Mouse (Mus musculus) cerebellum, adult 9-10 months (tissue): ENCODE measurements around the gene Olfr883.

Source experiments
- DNase-seq: peaks from one replicate; pipeline ENCODE4 v3.0.0; 2022

Gene Olfr883

GRCm38 (mm10) chr9:38025508-38025907 lies at the start of gene Olfr883:
TSS of gene Olfr883 (plus strand) at chr9:38025808.
- no peak for DNase-seq

DNA sequence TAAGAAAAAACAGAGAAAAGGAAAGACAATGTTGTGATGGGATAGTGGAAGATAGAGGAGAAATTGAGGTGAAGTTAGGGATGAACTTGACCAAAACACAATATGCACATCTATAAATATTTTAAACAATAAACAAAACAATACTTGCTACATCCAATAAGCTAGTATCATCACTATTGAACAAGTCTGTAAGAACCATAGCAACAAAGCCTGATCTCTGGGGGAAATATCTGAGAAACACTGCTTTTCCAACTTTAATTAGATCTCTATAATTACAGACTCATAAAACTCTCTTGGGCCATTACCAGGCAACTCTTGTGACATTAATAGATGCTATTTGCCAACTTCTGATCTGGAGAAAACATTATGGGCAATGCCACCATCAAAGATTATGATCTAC lies 34.1 kb upstream of the Olfr883 start, which contains the start of gene Olfr881:
TSS of gene Olfr881 (plus strand) at position 301 of the 400 bp plus-strand sequence.
- DNase-seq: no peak

GRCm38 (mm10) chr9:37998581-37999204 lies 26.9 kb upstream of the Olfr883 start:
- DNase-seq: no peak

DNA sequence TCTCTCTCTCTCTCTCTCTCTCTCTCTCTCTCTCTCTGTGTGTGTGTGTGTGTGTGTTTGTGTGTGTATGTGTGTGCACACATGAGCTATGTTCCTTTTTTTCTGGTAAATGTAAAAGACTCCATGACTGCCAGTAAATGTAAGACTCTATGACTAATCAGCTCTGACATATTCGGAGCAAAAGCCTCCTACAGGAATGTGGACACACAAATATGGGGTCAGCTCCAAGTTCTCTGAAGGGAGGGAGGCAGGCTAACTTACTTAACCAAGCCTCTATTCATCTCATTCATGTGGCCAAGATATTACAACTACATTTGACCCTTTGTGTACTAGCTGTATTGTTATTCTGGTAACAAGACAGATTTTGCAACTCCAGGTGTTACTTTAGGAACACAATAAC lies 25.6 kb upstream of the Olfr883 start:
- DNase-seq: no peak

DNA sequence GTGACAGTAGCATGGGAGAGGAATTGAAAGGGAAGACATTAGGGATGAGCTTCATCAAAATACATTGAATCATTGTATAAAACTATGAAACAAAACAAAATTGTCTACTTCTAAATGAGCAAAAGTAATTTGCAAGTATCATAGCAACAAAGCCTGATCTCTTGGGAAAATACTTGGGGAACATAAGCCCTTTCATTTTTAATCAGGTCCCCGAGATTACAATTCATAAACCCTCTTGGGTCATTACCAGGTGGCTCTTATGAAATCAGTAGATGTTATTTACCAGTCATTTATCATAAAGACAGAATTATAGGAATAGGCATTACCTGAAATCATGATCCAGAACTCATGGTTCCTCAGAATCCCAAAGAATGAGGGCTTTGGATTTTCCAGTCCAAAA lies 20.6 kb downstream of the Olfr883 start, which contains the start of gene Olfr884:
TSS of gene Olfr884 (plus strand) at position 301 of the 400 bp plus-strand sequence.
- DNase-seq: no peak

DNA sequence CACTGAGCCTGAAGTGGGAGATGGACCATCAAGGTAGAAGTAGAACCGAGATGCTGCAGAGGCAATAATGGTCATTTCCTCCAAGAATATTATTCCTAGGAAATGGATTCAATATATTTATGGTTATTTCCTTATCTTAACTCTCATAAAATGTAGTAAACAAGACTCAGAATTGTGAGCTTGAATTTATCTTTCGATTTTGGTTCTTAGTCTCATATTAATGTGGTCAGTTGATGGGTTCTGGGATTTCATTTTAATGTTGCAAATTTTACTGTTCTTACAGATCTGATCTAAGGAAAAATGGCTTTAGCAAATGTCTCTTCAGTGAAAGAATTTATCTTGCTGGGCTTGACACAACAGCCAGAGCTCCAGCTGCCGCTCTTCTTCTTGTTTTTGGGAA lies 35.4 kb downstream of the Olfr883 start, which contains the start of gene Olfr885:
TSS of gene Olfr885 (plus strand) at position 301 of the 400 bp plus-strand sequence.
- DNase-seq: no peak
